Mouse (Mus musculus): ENCODE measurements around the gene Rnf220. TPM values are rescaled to one million over a fixed set of nuclear protein-coding genes. Genes with fewer than 3 reads are reported as not detected.

The Rnf220 gene
- total and polyA plus RNA-seq, 3 experiments, result 64.4 to 117 (median 86.8) TPM

DNA sequence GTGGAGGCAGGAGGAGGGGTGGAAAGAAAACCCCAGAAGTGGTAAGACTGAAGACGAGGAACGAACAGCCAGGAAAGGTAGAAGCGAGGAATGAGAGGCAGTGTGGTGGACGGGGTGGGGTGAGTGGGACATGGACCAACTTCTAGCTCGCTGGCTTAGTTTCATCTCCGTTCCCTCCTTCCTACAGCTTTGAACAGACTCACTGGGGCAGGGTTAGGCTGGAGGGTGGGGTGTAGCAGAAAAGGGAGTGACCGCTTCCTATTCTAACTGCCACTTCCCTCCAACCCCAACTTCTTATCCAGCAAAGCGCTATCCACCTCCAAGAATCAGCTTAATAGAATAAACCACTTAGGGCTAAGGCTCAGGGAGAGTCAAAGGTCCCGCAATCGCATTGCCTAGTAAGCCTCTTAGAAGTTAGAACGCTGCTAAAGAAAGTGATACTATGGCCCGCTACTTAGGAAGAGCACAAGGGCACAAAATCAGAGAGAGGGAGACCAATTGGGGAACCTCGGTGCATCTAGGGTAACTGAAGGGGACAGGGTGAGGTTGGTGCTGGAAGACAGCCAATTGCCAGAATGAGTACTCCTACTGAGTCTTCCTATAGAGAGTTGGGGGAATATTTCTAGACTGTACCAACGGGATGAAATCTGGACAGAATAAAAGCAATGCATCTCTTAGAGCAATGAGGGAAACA, 23.4 kb downstream of the Rnf220 start:
- no peak overlapping the region for H3K27ac ChIP-seq (ENCODE audit: insufficient read depth, low read depth)

GRCm38 (mm10) chr4:117469471-117469870, 27.4 kb downstream of the Rnf220 start:
- H3K27ac ChIP-seq (ENCODE audit: insufficient read depth, low read depth), result no peak overlapping the region
- no peak overlapping the region for H3K4me2 ChIP-seq (ENCODE audit: insufficient read depth, low read depth, poor library complexity, severe bottlenecking)
- no peak overlapping the region for H3K4me3 ChIP-seq (replicated peaks in 1 of 3; ENCODE audit: low read depth in 2 of 3, low read length in 2 of 3, poor library complexity in 1 of 3)
- H3K9me3 ChIP-seq (replicated peaks; ENCODE audit: low read length), result no peaks in the 10 kb centered on the region
- H3K4me1 ChIP-seq (ENCODE audit: control insufficient read depth in 1 of 2, insufficient read depth in 2 of 2), result peaks cover 0 to 22% of the 10 kb centered on the region in 2 experiments; a peak in 2 of 4 replicates
- no peaks in the 10 kb centered on the region for H3K27me3 ChIP-seq (replicated peaks)
- dilution Hi-C loops (cut with MboI; ENCODE audit: extremely low pct_ligation_motif_present, extremely low pct_unique_long_range_greater_than_20kb, low sequenced_read_pairs), result no loop called here
- in situ Hi-C loops (cut with MboI; ENCODE audit: low pct_ligation_motif_present, low pct_unique_long_range_greater_than_20kb, low sequenced_read_pairs), result no loop called here
- H3K79me2 ChIP-seq (replicated peaks; ENCODE audit: control insufficient read depth, extremely low read depth, insufficient read depth, poor library complexity, severe bottlenecking), result no peaks in the 10 kb centered on the region
- H3K9ac ChIP-seq (ENCODE audit: insufficient read depth, low read depth), result no peak overlapping the region
- no peaks in the 10 kb centered on the region for H3K36me3 ChIP-seq (replicated peaks in 1 of 2; ENCODE audit: control insufficient read depth in 1 of 2, insufficient read depth in 1 of 2, low read length in 1 of 2)
- TF ChIP-seq TCF12 (IDR thresholded peaks at IDR 0.05; ENCODE audit: low read depth, low read length) (no peak), ELF1 (IDR thresholded peaks at IDR 0.05; ENCODE audit: low read depth, low read length) (no peak), NELFE (IDR thresholded peaks at IDR 0.05; ENCODE audit: low read depth, low read length) (no peak), MXI1 (IDR thresholded peaks at IDR 0.05; ENCODE audit: low read depth, low read length) (no peak), CHD2 (IDR thresholded peaks at IDR 0.05; ENCODE audit: low read length) (no peak), ZMIZ1 (IDR thresholded peaks at IDR 0.05; ENCODE audit: low read depth, low read length) (no peak), POLR2AphosphoS2 (IDR thresholded peaks at IDR 0.05; ENCODE audit: low read depth, low read length) (no peak), EP300 (IDR thresholded peaks at IDR 0.05; ENCODE audit: low read length) (no peak), RAD21 (IDR thresholded peaks at IDR 0.05; ENCODE audit: low read depth, low read length) (no peak), TBP (conservative IDR thresholded peaks at IDR 0.05; ENCODE audit: low read depth, low read length) (no peak), PAX5 (IDR thresholded peaks at IDR 0.05; ENCODE audit: low read length) (no peak), KAT2A (IDR thresholded peaks at IDR 0.05; ENCODE audit: insufficient replicate concordance, low read length) (no peak)
- DNase-seq (ENCODE audit: extremely low read depth), result no peak

More for the DNA sequence above, 23.4 kb downstream of the Rnf220 start:
- Histone ChIP-seq H3K9me3 (replicated peaks; ENCODE audit: low read length) (no peaks in the 10 kb centered on the region), H3K27me3 (replicated peaks) (no peaks in the 10 kb centered on the region), H3K36me3 (replicated peaks in 1 of 2; ENCODE audit: control insufficient read depth in 1 of 2, insufficient read depth in 1 of 2, low read length in 1 of 2) (no peaks in the 10 kb centered on the region), H3K4me3 (replicated peaks in 1 of 3; ENCODE audit: low read depth in 2 of 3, low read length in 2 of 3, poor library complexity in 1 of 3) (no peak overlapping the region), H3K4me1 (ENCODE audit: control insufficient read depth in 1 of 2, insufficient read depth in 2 of 2) (peaks cover 15 to 44% of the 10 kb centered on the region in 2 experiments), H3K9ac (ENCODE audit: insufficient read depth, low read depth) (no peak overlapping the region), H3K79me2 (replicated peaks; ENCODE audit: control insufficient read depth, extremely low read depth, insufficient read depth, poor library complexity, severe bottlenecking) (no peaks in the 10 kb centered on the region), H3K4me2 (ENCODE audit: insufficient read depth, low read depth, poor library complexity, severe bottlenecking) (no peak overlapping the region)
- TF ChIP-seq IRF4 (IDR thresholded peaks at IDR 0.05; ENCODE audit: low read depth, low read length) (no peak), RCOR1 (conservative IDR thresholded peaks at IDR 0.05; ENCODE audit: low read depth, low read length) (no peak), ZNF384 (IDR thresholded peaks at IDR 0.05; ENCODE audit: low read depth, low read length) (no peak), JUN (IDR thresholded peaks at IDR 0.05; ENCODE audit: insufficient read depth, low read depth, low read length) (no peak), TBP (conservative IDR thresholded peaks at IDR 0.05; ENCODE audit: low read depth, low read length) (no peak), ZKSCAN1 (IDR thresholded peaks at IDR 0.05; ENCODE audit: borderline replicate concordance, low read depth, low read length) (no peak), USF1 (IDR thresholded peaks at IDR 0.05; ENCODE audit: low read depth, low read length) (no peak), KAT2A (IDR thresholded peaks at IDR 0.05; ENCODE audit: insufficient replicate concordance, low read length) (no peak), CTCF (conservative IDR thresholded peaks at IDR 0.05 in 1 of 2, IDR thresholded peaks at IDR 0.05 in 1 of 2; ENCODE audit: low read depth in 2 of 2, low read length in 2 of 2) (no peak), ZC3H11A (IDR thresholded peaks at IDR 0.05; ENCODE audit: low read depth, low read length) (no peak), USF2 (conservative IDR thresholded peaks at IDR 0.05; ENCODE audit: low read depth, low read length) (no peak), POLR2A (IDR thresholded peaks at IDR 0.05; ENCODE audit: low read depth, low read length) (no peak), SMC3 (IDR thresholded peaks at IDR 0.05; ENCODE audit: low read depth, low read length) (no peak), MAX (IDR thresholded peaks at IDR 0.05; ENCODE audit: low read length) (no peak), E2F4 (IDR thresholded peaks at IDR 0.05; ENCODE audit: insufficient replicate concordance, low read depth, low read length) (no peak)
- DNase-seq (ENCODE audit: extremely low read depth), result no peak
- in situ Hi-C loops (cut with MboI; ENCODE audit: low pct_ligation_motif_present, low pct_unique_long_range_greater_than_20kb, low sequenced_read_pairs), result no loop called here
- dilution Hi-C loops (cut with MboI; ENCODE audit: extremely low pct_ligation_motif_present, extremely low pct_unique_long_range_greater_than_20kb, low sequenced_read_pairs), result no loop called here

Measured in CH12.LX (cell line).